Mouse (Mus musculus): ENCODE results near the gene Cd68.

Gene Cd68

DNA sequence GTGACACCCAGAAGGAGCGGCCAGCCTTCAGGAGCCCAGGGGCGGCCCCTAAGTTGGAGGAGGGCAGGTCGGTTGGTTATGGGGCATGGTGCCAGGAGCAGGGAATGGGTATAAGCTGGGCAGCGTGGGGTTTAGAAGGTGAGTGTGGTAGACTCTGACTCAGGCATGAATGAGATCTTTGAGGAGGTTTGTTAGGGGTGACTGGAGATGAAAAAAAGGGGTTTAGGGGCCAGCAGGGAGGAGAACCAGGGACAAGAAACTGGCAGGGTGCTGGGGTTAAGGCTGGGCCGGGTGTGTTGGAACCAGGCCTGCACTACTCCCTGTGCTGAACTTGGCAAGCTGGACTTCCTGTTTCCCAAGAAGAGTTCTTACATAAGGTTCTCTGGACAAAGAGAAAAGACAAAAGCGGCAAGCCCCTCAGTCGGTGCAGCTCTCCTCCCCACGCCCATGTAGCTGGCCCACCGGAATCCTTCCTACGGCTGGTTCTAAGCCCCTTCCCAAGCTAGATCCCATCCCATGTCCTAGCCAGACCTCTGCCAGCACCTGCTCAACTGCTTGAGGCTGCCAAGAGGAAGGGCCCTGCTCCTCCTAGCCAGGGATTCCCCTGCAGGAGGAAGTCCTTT lies 19.7 kb upstream of the Cd68 start, which contains the start of gene Tnfsf13:
TSS of gene Tnfsf13 (minus strand) at position 259 of the 623 bp plus-strand sequence.
- ChIA-PET POLR2A (interaction anchor here in 3 of 4 experiments (0.5 to 16.3 kb wide), 37 partner anchors 9 to 235 kb away, joined by 3 to 672 read pairs (median 5); partner anchors contain the start of genes Cd68 (in 2 of the 3), Fxr2 (in 2 of the 3), Mpdu1 (in 2 of the 3) and Sox15 (in 2 of the 3)), CTCF (interaction anchor here (0.5 to 8.3 kb wide), 17 partner anchors 8 to 730 kb away, joined by 3 to 155 read pairs (median 3); partner anchors contain the start of gene Fxr2 (in 2 of the 4))

GRCm38 (mm10) chr11:69684936-69685335 lies 19.0 kb upstream of the Cd68 start:
- POLR2A ChIA-PET, result interaction anchor here in 3 of 4 experiments (0.6 to 16.3 kb wide), 24 partner anchors 10 to 236 kb away, joined by 3 to 672 read pairs (median 10); partner anchors contain the start of genes Cd68 (in 2 of the 3), Mpdu1 (in 2 of the 3), Sox15 (in 2 of the 3) and Tnfsf12 (in 2 of the 3)
- CTCF ChIA-PET, result interaction anchor here (0.5 to 8.3 kb wide), 14 partner anchors 9 to 730 kb away, joined by 3 to 155 read pairs (median 4); partner anchors contain the start of genes Fxr2 (in 2 of the 4) and Sox15 (in 1 of the 4)

- CTCF ChIA-PET, result interaction anchor here in 3 of 4 experiments (0.9 to 8.3 kb wide), 7 partner anchors 10 to 35 kb away, joined by 3 to 155 read pairs (median 5); partner anchors contain the start of gene Sox15 (in 1 of the 3)
Observed at GRCm38 (mm10) chr11:69684128-69684745, 18.3 kb upstream of the Cd68 start.

DNA sequence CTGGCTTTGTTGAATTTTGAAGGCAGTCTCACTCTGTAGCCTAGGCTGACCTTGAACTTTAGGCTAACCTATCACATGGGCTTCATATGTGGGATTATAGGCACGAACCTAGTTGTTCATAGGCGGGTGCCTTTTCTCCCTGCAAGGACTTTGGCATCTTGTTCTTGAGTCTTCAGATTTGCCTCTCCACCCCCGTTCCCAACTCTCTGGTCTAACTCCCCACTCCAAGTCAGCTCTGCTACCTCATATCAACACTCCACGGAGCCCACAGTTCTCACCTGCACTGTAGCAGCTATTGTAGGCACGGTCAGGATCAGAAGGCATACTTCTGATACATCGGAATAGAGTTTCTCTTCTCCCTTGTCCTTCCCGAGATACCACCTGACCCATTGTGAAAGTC lies 17.6 kb upstream of the Cd68 start:
- ChIA-PET POLR2A (interaction anchor here (1.0 to 16.3 kb wide), 22 partner anchors 9 to 103 kb away, joined by 3 to 672 read pairs (median 37); partner anchors contain the start of genes Cd68 (in 2 of the 4), Sox15 (in 2 of the 4), Tnfsf12 (in 2 of the 4) and Tnfsfm13 (in 2 of the 4)), CTCF (interaction anchor here in 3 of 4 experiments (0.6 to 8.3 kb wide), 9 partner anchors 10 to 265 kb away, joined by 3 to 155 read pairs (median 7); partner anchors contain the start of genes Fxr2 (in 1 of the 3) and Sox15 (in 1 of the 3))

More at GRCm38 (mm10) chr11:69684128-69684745, 18.3 kb upstream of the Cd68 start:
- POLR2A ChIA-PET, result interaction anchor here (0.5 to 16.3 kb wide), 24 partner anchors 8 to 267 kb away, joined by 3 to 672 read pairs (median 30); partner anchors contain the start of genes Cd68 (in 2 of the 4), Tnfsf12 (in 2 of the 4), Tnfsfm13 (in 2 of the 4) and Atp1b2 (in 1 of the 4)

GRCm38 (mm10) chr11:69682840-69683533 lies 17.0 kb upstream of the Cd68 start:
- ChIA-PET CTCF (interaction anchor here (0.6 to 8.3 kb wide), 16 partner anchors 10 to 266 kb away, joined by 3 to 155 read pairs (median 6); partner anchors contain the start of genes Eif4a1 (in 1 of the 4), Fxr2 (in 1 of the 4) and Sox15 (in 1 of the 4)), POLR2A (interaction anchor here (1.0 to 16.3 kb wide), 41 partner anchors 8 to 263 kb away, joined by 3 to 672 read pairs (median 14); partner anchors contain the start of genes Sox15 (in 3 of the 4), Cd68 (in 2 of the 4), Mpdu1 (in 2 of the 4) and Tnfsf12 (in 2 of the 4))

GRCm38 (mm10) chr11:69682209-69682839 lies 16.4 kb upstream of the Cd68 start:
- ChIA-PET POLR2A (interaction anchor here (0.5 to 16.3 kb wide), 87 partner anchors 8 to 991 kb away, joined by 3 to 672 read pairs (median 6); partner anchors contain the start of genes Sox15 (in 4 of the 4), Cd68 (in 3 of the 4), Eif4a1 (in 3 of the 4) and Mpdu1 (in 3 of the 4)), CTCF (interaction anchor here (0.5 to 8.3 kb wide), 24 partner anchors 10 to 267 kb away, joined by 3 to 155 read pairs (median 6); partner anchors contain the start of genes Sox15 (in 2 of the 4), Eif4a1 (in 1 of the 4) and Fxr2 (in 1 of the 4))

GRCm38 (mm10) chr11:69681314-69682208 lies 15.6 kb upstream of the Cd68 start, which contains the start of gene Senp3:
Gene Senp3 (minus strand): TSS chr11:69682084.
- POLR2A ChIA-PET, result interaction anchor here (0.5 to 16.3 kb wide), 103 partner anchors 8 to 990 kb away, joined by 3 to 672 read pairs (median 5); partner anchors contain the start of genes Eif4a1 (in 4 of the 4), Sox15 (in 4 of the 4), Cd68 (in 3 of the 4) and Mpdu1 (in 3 of the 4)
- CTCF ChIA-PET, result interaction anchor here (0.6 to 8.3 kb wide), 26 partner anchors 9 to 267 kb away, joined by 3 to 155 read pairs (median 5); partner anchors contain the start of genes Sox15 (in 2 of the 4), Eif4a1 (in 1 of the 4) and Fxr2 (in 1 of the 4)

DNA sequence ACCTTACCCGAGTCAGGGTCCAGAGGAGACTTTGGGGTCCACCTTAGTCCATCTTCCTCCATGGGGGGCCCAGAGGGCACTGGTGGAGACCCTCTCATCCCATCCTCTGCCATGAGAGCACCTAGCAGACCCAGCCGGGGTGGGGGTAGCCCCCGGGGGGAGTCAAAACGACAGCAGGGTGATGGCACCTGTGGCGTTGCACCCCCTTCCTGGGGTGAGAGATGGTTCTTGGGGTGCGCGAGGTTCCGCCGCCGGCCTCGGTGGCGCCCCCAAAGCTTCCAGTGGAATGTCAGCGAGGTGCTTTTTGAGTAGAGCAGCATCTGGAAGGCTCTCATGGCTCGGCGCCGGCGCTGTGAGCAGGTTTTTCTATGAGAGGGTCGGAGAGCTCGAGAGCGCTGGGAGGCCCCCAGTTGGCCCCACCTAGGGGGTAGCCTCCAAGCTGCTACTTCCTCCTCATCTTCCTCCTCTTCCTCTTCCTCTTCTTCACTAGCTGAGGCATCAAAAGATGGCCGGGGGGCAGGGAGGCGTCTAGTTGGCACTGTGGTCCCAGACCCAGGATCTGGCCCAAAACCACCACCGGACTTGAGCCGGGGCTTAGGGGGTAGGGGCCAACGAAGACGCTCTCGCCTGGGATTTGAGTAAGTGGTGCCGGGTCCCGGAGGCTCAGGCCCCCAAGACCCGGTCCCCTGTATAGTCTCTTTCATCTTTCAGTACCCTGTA lies 14.3 kb upstream of the Cd68 start:
- ChIA-PET POLR2A (interaction anchor here in 3 of 4 experiments (0.5 to 16.3 kb wide), 33 partner anchors 7 to 247 kb away, joined by 3 to 672 read pairs (median 11); partner anchors contain the start of genes Sox15 (in 3 of the 3), Cd68 (in 2 of the 3), Eif4a1 (in 2 of the 3) and Mpdu1 (in 2 of the 3)), CTCF (interaction anchor here in 2 of 4 experiments (0.7 to 8.3 kb wide), 4 partner anchors 34 to 100 kb away, joined by 3 to 155 read pairs (median 15); partner anchors contain the start of genes Trp53 (in 1 of the 2) and Wrap53 (in 1 of the 2))

GRCm38 (mm10) chr11:69679144-69679543 lies 13.2 kb upstream of the Cd68 start:
- ChIA-PET CTCF (interaction anchor here in 1 of 4 experiments (0.6 to 8.3 kb wide), 2 partner anchors 35 to 49 kb away, joined by 3 to 155 read pairs; no protein-coding TSS in a partner anchor), POLR2A (interaction anchor here in 2 of 4 experiments (0.5 to 16.3 kb wide), 18 partner anchors 10 to 241 kb away, joined by 3 to 672 read pairs (median 11); partner anchors contain the start of genes Cd68 (in 2 of the 2), Mpdu1 (in 2 of the 2), Sox15 (in 2 of the 2) and Fxr2 (in 1 of the 2))

DNA sequence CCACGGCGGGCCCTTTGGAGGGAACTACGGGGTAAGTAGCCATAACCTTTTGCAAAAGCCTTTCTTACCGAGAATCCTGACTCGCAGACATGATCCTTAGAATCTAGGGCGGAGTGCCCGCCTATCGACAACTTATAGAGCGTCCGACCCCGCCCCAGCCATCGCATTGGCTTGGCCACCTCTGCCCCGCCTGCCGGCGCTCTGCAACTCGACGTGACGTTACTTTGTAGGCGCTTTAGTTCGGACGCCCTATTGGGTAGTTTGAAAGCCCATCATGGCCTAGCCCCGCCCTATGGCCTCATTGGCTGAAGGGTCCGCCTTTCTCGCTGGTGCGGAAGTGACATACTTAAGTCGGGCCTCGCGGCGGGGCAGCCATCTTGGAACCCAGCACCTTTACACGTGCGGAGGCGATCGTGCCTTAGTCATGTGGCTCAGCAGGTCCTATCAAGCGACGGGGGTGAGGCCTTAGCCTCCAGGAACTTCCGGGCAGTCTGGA lies 6.3 kb upstream of the Cd68 start, which contains the start of gene Eif4a1:
TSS of gene Eif4a1 (minus strand) at position 213 of the 496 bp plus-strand sequence.
- ChIA-PET POLR2A (interaction anchor here (0.6 to 16.3 kb wide), 34 partner anchors 8 to 325 kb away, joined by 3 to 672 read pairs (median 6); partner anchors contain the start of genes Senp3 (in 4 of the 4), Mpdu1 (in 3 of the 4), Sox15 (in 3 of the 4) and Cd68 (in 1 of the 4)), CTCF (interaction anchor here in 1 of 4 experiments (1.1 kb wide), 1 partner anchor 10 kb away, joined by 3 read pairs; the partner anchor contains the start of gene Senp3)

DNA sequence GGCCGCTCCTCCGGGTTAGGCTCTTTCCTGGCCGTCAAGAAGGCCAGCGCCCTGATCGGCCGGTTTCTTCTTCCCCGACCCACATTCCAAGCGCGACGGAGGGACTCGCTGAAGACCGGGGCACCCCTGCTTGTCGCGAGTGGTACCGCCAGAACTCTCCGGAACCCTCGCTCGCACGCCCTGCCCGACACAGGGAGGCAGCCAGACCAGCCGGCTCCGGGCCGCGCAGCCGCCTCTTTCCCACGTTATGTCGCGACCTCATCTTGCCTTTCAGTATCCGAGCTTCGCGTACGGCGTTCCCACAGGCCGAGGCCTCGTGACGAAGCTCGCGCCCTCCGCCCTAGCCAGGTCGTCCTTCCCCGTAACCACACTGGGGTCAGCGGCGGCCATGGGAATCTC lies 5.8 kb upstream of the Cd68 start:
- CTCF ChIA-PET, result no interaction called here
- POLR2A ChIA-PET, result interaction anchor here (0.6 to 16.3 kb wide), 30 partner anchors 9 to 325 kb away, joined by 3 to 672 read pairs (median 6); partner anchors contain the start of genes Senp3 (in 4 of the 4), Sox15 (in 3 of the 4), Mpdu1 (in 2 of the 4) and Cd68 (in 1 of the 4)

GRCm38 (mm10) chr11:69670786-69671725 lies 5.1 kb upstream of the Cd68 start:
- POLR2A ChIA-PET, result interaction anchor here (0.6 to 16.3 kb wide), 57 partner anchors 8 to 326 kb away, joined by 3 to 672 read pairs (median 8); partner anchors contain the start of genes Senp3 (in 3 of the 4), Sox15 (in 3 of the 4), Fxr2 (in 2 of the 4) and Mpdu1 (in 2 of the 4)

More at GRCm38 (mm10) chr11:69670786-69671725, 5.1 kb upstream of the Cd68 start:
- CTCF ChIA-PET, result interaction anchor here in 2 of 4 experiments (0.6 to 0.9 kb wide), 2 partner anchors 16 to 45 kb away, joined by 3 to 4 read pairs; partner anchors contain the start of gene Sox15 (in 1 of the 2)
